Mouse (Mus musculus) forebrain, embryonic 16.5 days (tissue): Measurements from ENCODE around the gene Aff3. TPM values are rescaled to one million over a fixed set of nuclear protein-coding genes. Genes with fewer than 3 reads are reported as not detected.
A peak's percentile ranks its signal among the peaks of the same experiment; 100 is the strongest.

Source experiments
- ATAC-seq: fragments of 200-750 bp; cut with Nextera tagmentation; 2 replicates; pipeline ENCODE4 v1.8.0; 2017; ENCODE audit warnings: mild to moderate bottlenecking, moderate library complexity
- H3K27ac ChIP-seq: fragments of 300-500 bp; sonication (generic); 2 replicates; pipeline ENCODE4 v1.5.1; 2014; ENCODE audit warnings: low read length, control low read depth
- H3K27me3 ChIP-seq: fragments of 300-500 bp; sonication (generic); replicated peaks from 2 replicates; pipeline ENCODE4 v1.6.1; 2014; ENCODE audit warnings: low read length; ENCODE audit not compliant: control insufficient read depth, insufficient read depth
- H3K36me3 ChIP-seq: fragments of 300-500 bp; sonication (generic); 2 replicates; pipeline ENCODE4 v1.6.1; 2014; ENCODE audit not compliant: control insufficient read depth, insufficient read depth
- H3K4me1 ChIP-seq: fragments of 300-500 bp; sonication (generic); replicated peaks from 2 replicates; pipeline ENCODE4 v1.6.1; 2014; ENCODE audit warnings: low read length; ENCODE audit not compliant: control insufficient read depth, insufficient read depth
- H3K4me2 ChIP-seq: fragments of 300-500 bp; sonication (generic); 2 replicates; pipeline ENCODE4 v1.6.1; 2014; ENCODE audit warnings: mild to moderate bottlenecking, low read length, control low read depth
- H3K4me3 ChIP-seq: fragments of 300-500 bp; sonication (generic); replicated peaks from 2 replicates; pipeline ENCODE4 v1.5.1; 2014; ENCODE audit warnings: mild to moderate bottlenecking, low read length, control low read depth
- H3K9ac ChIP-seq: fragments of 300-500 bp; sonication (generic); replicated peaks from 2 replicates; pipeline ENCODE4 v1.6.1; 2014; ENCODE audit warnings: low read depth, low read length, control low read depth
- H3K9me3 ChIP-seq: fragments of 300-500 bp; sonication (generic); 2 replicates; pipeline ENCODE4 v1.6.1; 2016; ENCODE audit warnings: low read length; ENCODE audit not compliant: control insufficient read depth
- WGBS: fragments of 180-500 bp; shearing (Covaris S2); extraction: QIAGEN DNeasy Blood & Tissue Kit; methylation state at CpG from one replicate; pipeline ENCODE4 v1.1.7; 2014; 5-methylcytosine and 5-hydroxymethylcytosine counted together
- polyA plus RNA-seq: library from polyadenylated mRNA; unstranded; fragments of >200 nt; fragmentation: Nextera tagmentation; extraction: Ambion mirVana; gene quantifications from 2 replicates; pipeline ENCODE4 v1.2.1, GENCODE M21; 2015

Aff3 gene
- polyA plus RNA-seq, 1 experiment from 2014 or later, result 16.9 TPM

GRCm38 (mm10) chr1:38315992-38316391, 348.8 kb downstream of the Aff3 start:
- no peaks in the 10 kb centered on the region for H3K27me3 ChIP-seq
- H3K27ac ChIP-seq, result no peak overlapping the region
- H3K36me3 ChIP-seq, result no peaks in the 10 kb centered on the region
- peaks cover 11% of the 10 kb centered on the region for H3K4me1 ChIP-seq
- ATAC-seq, result no peak
- H3K4me2 ChIP-seq, result no peak overlapping the region
- WGBS, result 75% methylated on average over 4 of the region's 4 CpGs
- H3K9ac ChIP-seq, result no peak overlapping the region
- H3K9me3 ChIP-seq, result no peaks in the 10 kb centered on the region
- H3K4me3 ChIP-seq, result no peak overlapping the region

GRCm38 (mm10) chr1:38310496-38310895, 354.3 kb downstream of the Aff3 start:
- ATAC-seq, result no peak
- H3K4me3 ChIP-seq, result no peak overlapping the region
- H3K36me3 ChIP-seq, result no peaks in the 10 kb centered on the region
- H3K9ac ChIP-seq, result no peak overlapping the region
- H3K4me2 ChIP-seq, result no peak overlapping the region
- H3K9me3 ChIP-seq, result no peaks in the 10 kb centered on the region
- peaks cover 19% of the 10 kb centered on the region for H3K4me1 ChIP-seq
- H3K27ac ChIP-seq, result no peak overlapping the region
- WGBS, result 90% methylated on average over 8 of the region's 8 CpGs
- H3K27me3 ChIP-seq, result no peaks in the 10 kb centered on the region

- Histone ChIP-seq H3K4me3 (no peak overlapping the region), H3K36me3 (no peaks in the 10 kb centered on the region), H3K9ac (no peak overlapping the region), H3K4me2 (no peak overlapping the region), H3K9me3 (no peaks in the 10 kb centered on the region), H3K27ac (no peak overlapping the region), H3K4me1 (peaks cover 19% of the 10 kb centered on the region), H3K27me3 (no peaks in the 10 kb centered on the region)
- WGBS, result 90% methylated on average over 4 of the region's 4 CpGs
- ATAC-seq, result no peak
These were observed 354.7 kb downstream of the Aff3 start for GRCm38 (mm10) chr1:38310076-38310475.

GRCm38 (mm10) chr1:38309341-38309740, 355.4 kb downstream of the Aff3 start:
- 95% methylated on average over 8 of the region's 8 CpGs for WGBS

GRCm38 (mm10) chr1:38308705-38308996, 356.1 kb downstream of the Aff3 start:
- no peak overlapping the region for H3K9ac ChIP-seq
- H3K27ac ChIP-seq, result no peak overlapping the region
- H3K9me3 ChIP-seq, result no peaks in the 10 kb centered on the region
- H3K36me3 ChIP-seq, result no peaks in the 10 kb centered on the region
- H3K4me2 ChIP-seq, result no peak overlapping the region
- 31% methylated on average over 3 of the region's 3 CpGs for WGBS
- peak; percentile 54 for ATAC-seq
- no peaks in the 10 kb centered on the region for H3K27me3 ChIP-seq
- no peak overlapping the region for H3K4me3 ChIP-seq
- peaks cover 19% of the 10 kb centered on the region for H3K4me1 ChIP-seq

More at GRCm38 (mm10) chr1:38309341-38309740, 355.4 kb downstream of the Aff3 start:
- Histone ChIP-seq H3K4me1 (peaks cover 19% of the 10 kb centered on the region), H3K36me3 (no peaks in the 10 kb centered on the region), H3K4me2 (no peak overlapping the region), H3K9ac (no peak overlapping the region), H3K4me3 (no peak overlapping the region), H3K27me3 (no peaks in the 10 kb centered on the region), H3K9me3 (no peaks in the 10 kb centered on the region), H3K27ac (no peak overlapping the region)
- ATAC-seq, result no peak

GRCm38 (mm10) chr1:38307821-38308704, 356.7 kb downstream of the Aff3 start:
- peaks cover 19% of the 10 kb centered on the region for H3K4me1 ChIP-seq
- H3K9me3 ChIP-seq, result no peaks in the 10 kb centered on the region
- no peak overlapping the region for H3K27ac ChIP-seq
- no peaks in the 10 kb centered on the region for H3K36me3 ChIP-seq
- no peak overlapping the region for H3K4me2 ChIP-seq
- peak; percentile 89 for ATAC-seq
- no peak overlapping the region for H3K9ac ChIP-seq
- H3K4me3 ChIP-seq, result no peak overlapping the region
- H3K27me3 ChIP-seq, result no peaks in the 10 kb centered on the region
- WGBS, result 38% methylated on average over 7 of the region's 7 CpGs

- Histone ChIP-seq H3K27ac (no peak overlapping the region), H3K9ac (no peak overlapping the region), H3K4me2 (no peak overlapping the region), H3K36me3 (no peaks in the 10 kb centered on the region), H3K27me3 (no peaks in the 10 kb centered on the region), H3K4me1 (peaks cover 19% of the 10 kb centered on the region), H3K4me3 (no peak overlapping the region), H3K9me3 (no peaks in the 10 kb centered on the region)
- ATAC-seq, result no peak
- 95% methylated on average over 11 of the region's 11 CpGs for WGBS
These were observed 357.5 kb downstream of the Aff3 start for GRCm38 (mm10) chr1:38307234-38307633.

- H3K4me1 ChIP-seq, result peaks cover 19% of the 10 kb centered on the region
- H3K4me2 ChIP-seq, result no peak overlapping the region
- H3K27ac ChIP-seq, result peak overlapping the region; percentile 37; the same call in 1 of the 2 replicates
- no peaks in the 10 kb centered on the region for H3K27me3 ChIP-seq
- no peaks in the 10 kb centered on the region for H3K36me3 ChIP-seq
- H3K4me3 ChIP-seq, result no peak overlapping the region
- WGBS, result 89% methylated on average over 7 of the region's 7 CpGs
- no peak overlapping the region for H3K9ac ChIP-seq
- H3K9me3 ChIP-seq, result no peaks in the 10 kb centered on the region
- no peak for ATAC-seq
These were observed 358.6 kb downstream of the Aff3 start for GRCm38 (mm10) chr1:38306146-38306545.

- no peak overlapping the region for H3K4me3 ChIP-seq
- no peak overlapping the region for H3K9ac ChIP-seq
- H3K4me2 ChIP-seq, result no peak overlapping the region
- 92% methylated on average over 11 of the region's 11 CpGs for WGBS
- no peaks in the 10 kb centered on the region for H3K36me3 ChIP-seq
- ATAC-seq, result no peak
- H3K9me3 ChIP-seq, result no peaks in the 10 kb centered on the region
- no peak overlapping the region for H3K27ac ChIP-seq
- peaks cover 19% of the 10 kb centered on the region for H3K4me1 ChIP-seq
- no peaks in the 10 kb centered on the region for H3K27me3 ChIP-seq
These were observed 360.4 kb downstream of the Aff3 start for GRCm38 (mm10) chr1:38304376-38304775.
